Mouse (Mus musculus) spleen, embryonic (tissue): ENCODE data around the gene Stxbp6.

Source experiments
- CTCF ChIA-PET: fragments of 350-600 bp; sonication (Branson Sonifier 250); formaldehyde crosslinking; loops from one replicate; lab custom pipeline; 2022; lab: Charles Lee

The Stxbp6 gene

DNA sequence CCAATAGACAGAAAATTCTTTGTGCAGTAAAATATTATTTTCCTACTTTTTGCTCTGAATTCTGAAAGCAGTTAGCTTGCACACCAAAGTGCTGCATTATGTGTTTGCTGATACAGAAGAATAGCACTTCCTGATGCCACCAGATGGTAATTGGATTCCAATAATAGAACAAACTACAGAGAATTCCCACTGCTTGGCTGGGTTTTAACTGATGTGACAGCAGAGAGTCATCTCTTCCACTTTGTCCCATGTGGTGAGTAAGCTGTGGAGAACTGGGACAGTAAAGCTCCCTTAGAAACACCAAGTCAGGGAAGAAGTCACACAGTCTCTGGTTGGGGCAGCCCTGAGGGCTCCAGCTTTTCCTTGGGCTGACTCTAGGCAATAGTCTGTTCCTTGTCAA lies 270.3 kb downstream of the Stxbp6 start:
- CTCF ChIA-PET, result no interaction called here
